Mouse (Mus musculus): ENCODE measurements around the gene Slc22a13. TPM values are rescaled to one million over a fixed set of nuclear protein-coding genes. Genes with fewer than 3 reads are reported as not detected.

The Slc22a13 gene
- not detected for polyA plus RNA-seq (2017; shearing (Covaris generic))

DNA sequence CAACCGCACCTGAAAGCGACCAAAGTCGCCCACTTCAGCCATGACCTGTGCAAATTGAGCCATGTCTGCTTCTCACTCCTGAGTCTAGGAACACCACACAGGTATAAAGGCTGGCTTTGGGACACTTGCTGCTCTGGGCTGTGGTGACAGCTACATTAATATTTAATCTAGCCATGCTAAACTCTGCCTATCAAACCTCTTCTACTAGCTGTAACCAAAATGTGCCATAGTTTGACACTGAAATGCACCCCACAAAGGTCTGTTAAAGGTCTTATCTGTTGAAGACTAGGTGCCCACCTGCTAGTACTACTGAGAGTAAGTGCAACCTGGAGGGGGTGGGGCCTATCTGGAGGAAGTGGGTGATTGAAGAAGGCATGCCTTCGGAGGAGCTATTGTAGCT is at the start of gene Slc22a13:
TSS of gene Slc22a13 (minus strand) at position 101 of the 400 bp plus-strand sequence.

DNA sequence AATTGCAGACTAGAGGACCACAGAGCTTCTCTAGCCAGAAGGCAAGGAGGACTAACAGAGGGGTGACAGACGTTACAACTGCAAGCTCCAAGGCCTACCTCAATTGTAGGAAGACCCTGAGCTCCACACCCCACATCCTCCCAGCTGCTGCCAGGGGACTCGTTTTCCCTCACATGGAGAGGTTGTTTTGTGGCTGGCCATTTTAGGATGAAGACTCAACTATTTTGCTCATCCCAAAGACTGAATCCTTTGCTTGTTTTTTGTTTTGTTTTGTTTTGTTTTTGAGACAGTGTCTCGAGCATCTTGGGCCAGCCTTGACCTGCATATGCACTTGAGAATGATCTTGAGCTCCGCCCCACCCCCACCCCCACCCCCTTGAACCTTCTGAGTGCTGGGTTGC is 50.0 kb downstream of the Slc22a13 start, which contains the start of gene Gm47289:
TSS of gene Gm47289 (plus strand) at position 301 of the 400 bp plus-strand sequence.

DNA sequence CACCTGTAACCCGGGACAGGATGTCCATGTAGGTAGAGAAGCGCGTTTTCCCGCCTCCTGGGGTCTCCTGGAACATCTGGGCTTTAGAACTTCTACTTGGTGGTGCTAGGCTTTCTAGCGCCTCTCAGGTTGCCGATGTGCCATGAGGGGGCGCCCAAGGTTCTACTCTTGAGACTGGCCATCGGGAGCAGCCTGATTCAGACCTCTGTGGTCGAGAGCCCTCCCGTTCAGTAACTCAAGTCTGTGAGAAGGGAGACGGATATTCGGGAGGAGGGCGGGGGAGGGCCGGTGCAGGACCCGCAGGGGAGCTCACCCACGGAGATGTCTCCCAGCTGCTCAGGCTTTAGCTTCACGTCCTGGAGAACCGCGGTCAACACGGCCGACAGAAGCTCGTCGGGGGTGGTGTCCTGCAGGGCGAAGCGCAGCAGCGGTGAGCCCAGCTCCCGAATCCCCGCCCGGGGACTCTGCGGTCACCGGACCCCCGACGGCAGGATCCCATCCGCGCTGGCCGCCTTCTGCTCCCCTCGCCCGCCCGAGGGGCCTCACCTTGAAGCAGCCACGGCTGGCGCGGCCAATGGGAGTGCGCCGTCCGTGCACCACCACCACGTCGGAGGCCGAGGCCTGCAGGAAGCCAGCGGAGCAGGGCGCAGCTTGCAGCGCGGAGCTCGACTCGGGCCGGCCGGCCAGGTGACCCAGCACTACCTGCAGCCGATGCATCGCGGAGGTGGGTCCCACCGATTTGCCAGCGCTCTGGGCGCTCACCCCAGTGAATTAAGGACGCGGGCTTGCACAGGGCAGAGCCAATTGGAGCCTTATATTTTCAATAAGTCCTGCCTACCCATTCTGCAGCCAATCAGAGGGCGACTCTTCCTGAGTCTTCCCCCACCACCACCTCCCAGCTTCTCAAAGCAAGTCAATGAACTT is 52.4 kb downstream of the Slc22a13 start, which contains the start of gene Acaa1b:
TSS of gene Acaa1b (minus strand) at position 816 of the 924 bp plus-strand sequence.

Other genes with a start within 250 kb of the Slc22a13 start
- gene Vill, start 156.3 kb downstream of the Slc22a13 start, polyA plus RNA-seq (2017; shearing (Covaris generic)), result 0.90 TPM
- gene Plcd1, start 115.6 kb downstream of the Slc22a13 start, polyA plus RNA-seq (2017; shearing (Covaris generic)), result 2.0 TPM
- 0.16 TPM for gene Dlec1, start 106.6 kb downstream of the Slc22a13 start, polyA plus RNA-seq (2017; shearing (Covaris generic))
- gene Acaa1b, start 52.0 kb downstream of the Slc22a13 start, polyA plus RNA-seq (2017; shearing (Covaris generic)), result not detected
- gene Gm47289, start 49.9 kb downstream of the Slc22a13 start, polyA plus RNA-seq (2017; shearing (Covaris generic)), result not detected
- 31.7 TPM for gene Oxsr1, start 113.3 kb upstream of the Slc22a13 start, polyA plus RNA-seq (2017; shearing (Covaris generic))
- gene Acaa1a, start 130.6 kb upstream of the Slc22a13 start, polyA plus RNA-seq (2017; shearing (Covaris generic)), result 75.7 TPM
- 48.8 TPM for gene Myd88, start 132.3 kb upstream of the Slc22a13 start, polyA plus RNA-seq (2017; shearing (Covaris generic))
- gene Xylb, start 148.3 kb upstream of the Slc22a13 start, polyA plus RNA-seq (2017; shearing (Covaris generic)), result 0.84 TPM
- gene Slc22a14, start 156.5 kb upstream of the Slc22a13 start, polyA plus RNA-seq (2017; shearing (Covaris generic)), result not detected
- gene Acvr2b, start 193.0 kb upstream of the Slc22a13 start, polyA plus RNA-seq (2017; shearing (Covaris generic)), result 0.47 TPM
- gene Exog, start 235.8 kb upstream of the Slc22a13 start, polyA plus RNA-seq (2017; shearing (Covaris generic)), result 5.5 TPM